Mouse (Mus musculus) liver, embryonic 14.5 days (tissue): ENCODE measurements at regions not wholly inside any gene's neighbourhood (a gene's known extent, or its start where the extent isn't known, plus 50 kb on each side); places are given as distances from the start of the nearest gene placed in this dataset.

Experiments
- CTCF ChIP-seq: IDR thresholded peaks from 2 replicates; pipeline ENCODE4 v1.5.1; 2016; ENCODE audit warnings: antibody characterized with exemption, low read depth, control low read depth
- EP300 ChIP-seq: IDR thresholded peaks from 2 replicates; pipeline ENCODE4 v1.6.1; 2016; ENCODE audit warnings: antibody characterized with exemption, low read depth

- no peak for TF ChIP-seq EP300
- no peak for TF ChIP-seq CTCF
Observed at GRCm38 (mm10) chr10:57313799-57314198, 172.4 kb upstream of the Hsf2 start.
